Mouse (Mus musculus) kidney, postnatal 25 days (tissue): ENCODE data around the gene Homer2.
A peak's percentile ranks its signal among the peaks of the same experiment; 100 is the strongest.

Source experiments
- DNase-seq, 2 experiments: peaks; one replicate each; pipeline ENCODE4 v3.0.0; 2021; ENCODE audit warnings: mixed read lengths in 2 of 2

Homer2 gene

GRCm38 (mm10) chr7:81583512-81583911, 123.8 kb downstream of the Homer2 start:
- DNase-seq = no peak

GRCm38 (mm10) chr7:81579312-81579711, 128.0 kb downstream of the Homer2 start:
- DNase-seq = no peak

DNA sequence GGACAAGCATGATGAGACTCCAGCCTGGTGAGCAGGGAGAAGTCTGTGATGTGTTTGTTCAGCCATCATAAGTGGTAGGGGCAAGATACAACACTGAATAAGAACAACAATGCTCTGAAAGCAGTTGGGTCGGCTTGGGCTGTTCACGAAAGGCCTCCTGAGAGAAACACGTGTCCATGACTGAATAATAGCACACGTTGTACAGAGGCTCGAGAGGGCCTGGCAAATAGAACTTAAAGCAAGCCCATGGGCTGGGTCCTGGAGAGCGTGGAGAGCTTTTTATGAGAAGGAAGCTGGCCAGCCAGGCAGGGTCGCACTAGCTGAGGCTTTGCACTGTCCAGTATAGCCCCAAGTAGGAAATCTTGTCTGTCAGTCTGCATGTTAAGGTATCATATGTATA, 128.9 kb downstream of the Homer2 start:
- no peak for DNase-seq

DNA sequence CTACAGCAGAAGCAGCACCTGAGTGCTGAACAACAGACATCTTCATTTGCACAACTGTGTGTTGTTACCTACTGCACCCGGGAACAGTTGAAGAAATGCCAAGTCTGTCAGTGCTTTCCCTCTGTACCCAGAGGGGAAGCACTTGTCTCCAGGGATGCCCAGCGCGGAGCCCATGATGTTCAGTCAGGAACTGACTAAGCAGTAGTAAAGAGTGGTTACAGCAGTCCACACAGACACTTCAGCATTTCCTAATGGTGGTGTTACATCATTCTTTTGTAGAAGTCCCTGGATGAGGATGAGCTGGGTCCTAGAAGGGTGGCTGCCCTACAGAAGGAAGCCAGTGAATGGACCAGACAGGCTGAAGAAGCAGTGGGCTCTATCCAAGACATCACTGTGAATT, 129.5 kb downstream of the Homer2 start:
- DNase-seq = no peak

DNA sequence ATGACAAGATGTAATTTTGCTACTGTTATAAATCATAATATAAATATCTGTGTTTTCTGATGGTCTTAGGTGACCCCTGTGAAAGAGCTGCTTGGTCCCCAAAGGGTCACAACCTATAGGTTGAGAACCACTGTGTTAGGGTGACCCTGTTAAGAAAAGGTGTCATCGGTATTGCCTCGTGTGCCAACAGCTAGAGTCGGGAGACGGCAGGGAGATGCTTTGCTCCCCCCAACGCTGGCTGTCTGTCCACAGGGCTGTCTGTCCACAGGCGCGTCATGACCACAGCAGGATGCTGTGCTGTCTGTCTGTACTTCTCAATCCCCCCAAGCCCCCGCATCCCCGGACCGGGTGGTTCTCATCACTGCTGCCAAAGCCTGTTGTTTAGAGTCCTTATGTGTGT, 131.7 kb downstream of the Homer2 start:
- no peak for DNase-seq

GRCm38 (mm10) chr7:81573821-81574220, 133.5 kb downstream of the Homer2 start:
- no peak for DNase-seq

DNA sequence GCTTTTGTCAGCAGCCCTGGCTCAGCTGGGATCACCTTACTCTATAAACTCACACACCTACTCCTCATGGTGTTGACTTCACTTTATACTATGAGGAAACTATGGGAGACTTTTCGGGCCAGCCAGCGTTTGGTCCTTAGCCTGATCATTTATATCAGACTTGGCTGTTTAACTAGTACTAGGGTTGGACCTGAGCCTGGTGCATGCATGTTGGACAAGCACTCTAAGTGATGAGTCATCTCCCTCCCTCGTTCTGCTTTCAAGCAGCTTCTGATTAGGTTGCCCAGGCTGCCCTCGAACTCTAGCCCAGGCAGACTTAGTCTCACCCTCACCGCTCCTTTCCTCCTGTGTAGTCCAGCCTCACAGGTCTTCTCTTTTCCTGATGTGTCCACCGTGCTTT, 133.9 kb downstream of the Homer2 start:
- peak in 1 of 2 experiments; percentile 23 for DNase-seq

DNA sequence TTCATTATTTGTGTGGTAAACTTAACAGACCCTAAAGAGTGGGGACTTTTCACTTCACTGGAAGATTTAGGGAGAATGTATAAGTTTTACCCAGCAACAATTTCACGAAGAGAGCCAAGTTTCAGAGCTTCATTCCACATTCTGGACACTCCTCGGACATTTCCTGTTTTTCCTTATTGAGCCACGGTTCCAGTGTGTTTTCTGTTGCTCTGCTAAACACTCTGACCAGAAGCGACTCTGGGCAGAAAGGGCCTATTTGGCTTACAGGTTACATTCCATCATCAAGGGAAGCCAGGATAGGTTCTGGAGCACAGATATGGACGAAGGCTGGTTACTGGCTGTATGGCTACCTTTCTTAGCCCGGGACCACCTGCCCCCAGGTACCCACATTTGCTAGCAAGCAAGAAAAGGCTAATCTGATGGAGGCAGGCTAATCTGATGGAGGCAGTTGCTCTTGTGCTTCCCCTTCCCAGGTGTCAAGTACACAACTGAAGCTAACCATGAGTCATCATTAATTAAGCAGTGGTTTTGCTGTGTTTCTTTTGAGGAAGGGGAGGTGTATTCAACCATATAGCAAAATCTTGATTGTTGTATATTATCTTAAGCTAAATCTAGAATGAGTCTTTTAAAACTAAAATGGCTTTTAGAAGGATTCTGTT, 134.6 kb downstream of the Homer2 start:
- DNase-seq = no peak

DNA sequence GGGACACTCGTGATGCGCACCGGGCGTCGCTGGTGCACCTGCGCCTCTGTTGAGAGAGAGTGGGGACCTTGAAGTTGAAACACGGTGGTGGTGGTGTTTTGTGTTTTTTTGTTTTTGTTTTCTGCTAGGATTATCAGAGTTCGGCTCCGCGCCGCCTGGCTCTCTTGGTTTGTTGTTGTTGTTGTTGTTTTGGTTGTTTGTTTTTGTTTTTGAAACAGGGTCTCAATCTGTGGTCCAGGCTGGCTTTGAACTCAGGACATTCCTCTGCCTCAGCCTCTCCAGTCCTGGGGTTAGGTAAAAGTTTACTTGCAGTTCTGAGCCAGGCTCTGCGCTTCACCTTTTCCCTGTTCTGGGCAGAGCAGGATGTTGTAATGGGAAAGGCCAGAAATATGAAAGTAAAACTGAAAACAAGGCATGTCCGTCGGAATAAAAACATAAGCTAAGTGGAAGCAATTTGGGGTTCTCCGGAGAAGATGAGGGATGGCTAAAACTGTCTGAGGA, 135.3 kb downstream of the Homer2 start:
- DNase-seq = peak in 1 of 2 experiments; percentile 29

- DNase-seq = peak; percentile 95 to 97
Observed at GRCm38 (mm10) chr7:81571108-81571940, 136.0 kb downstream of the Homer2 start, which contains the start of gene Whamm. Gene Whamm, plus strand, starts transcription at chr7:81571266.

- no peak for DNase-seq
Observed at GRCm38 (mm10) chr7:81570752-81571107, 136.6 kb downstream of the Homer2 start.

- no peak for DNase-seq
Observed at GRCm38 (mm10) chr7:81570271-81570670, 137.1 kb downstream of the Homer2 start.

DNA sequence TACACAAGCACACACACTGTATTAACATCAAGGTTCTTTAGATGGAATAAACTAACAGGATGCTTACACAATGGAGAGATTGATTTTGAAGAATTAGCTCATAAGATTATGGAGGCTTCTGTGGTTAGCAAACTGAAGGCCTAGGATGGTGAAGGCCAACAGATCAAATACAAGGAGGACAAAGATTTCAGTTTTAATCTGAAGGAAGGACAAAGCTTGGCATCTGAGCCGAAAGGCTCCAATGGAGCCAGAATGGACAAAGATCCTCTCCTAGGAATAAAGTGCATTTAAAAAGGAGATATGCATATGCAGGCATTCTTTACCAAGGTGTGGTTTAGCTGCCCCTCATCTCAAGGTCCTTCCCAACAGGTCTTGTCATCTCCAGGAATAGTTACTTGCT, 137.5 kb downstream of the Homer2 start:
- no peak for DNase-seq

DNA sequence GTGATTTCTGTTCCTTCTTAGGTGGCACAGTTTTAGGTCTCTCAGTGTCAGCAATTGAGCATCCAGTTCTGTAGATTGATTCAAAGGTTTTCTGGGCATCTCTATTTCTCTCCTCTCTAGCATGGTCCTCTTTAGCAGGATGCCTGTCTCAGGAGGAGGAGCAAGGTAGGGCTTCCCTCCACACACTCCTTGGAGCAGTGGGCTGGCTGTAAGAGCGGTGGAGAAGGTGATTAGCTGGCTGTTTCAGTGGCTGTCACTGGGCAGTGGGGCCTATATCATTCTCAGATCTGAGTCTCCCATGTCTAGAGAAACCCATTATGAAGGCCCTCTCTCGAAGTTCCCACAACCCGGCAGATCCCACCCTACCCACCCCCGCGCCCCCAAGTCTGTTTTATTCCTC, 139.9 kb downstream of the Homer2 start:
- no peak for DNase-seq

DNA sequence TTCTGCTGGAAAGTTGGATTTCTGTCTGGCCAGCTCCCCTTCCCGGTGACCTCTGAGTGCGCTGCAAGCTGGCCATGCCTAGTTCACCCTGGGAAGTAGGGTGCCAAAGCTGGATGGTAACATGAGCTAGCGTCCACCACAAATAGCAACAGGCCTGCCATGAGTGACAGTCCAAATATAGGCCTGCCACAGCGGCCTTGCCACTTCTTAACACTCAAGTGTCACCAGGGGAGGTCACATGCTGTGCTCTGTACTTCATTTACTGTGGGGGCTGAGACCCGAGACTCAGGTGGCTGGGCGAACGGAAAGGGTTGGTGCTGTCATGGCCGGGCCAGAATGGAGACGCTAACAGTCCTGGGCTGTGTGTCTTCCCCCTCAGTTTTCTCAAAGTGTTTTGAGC, 140.4 kb downstream of the Homer2 start, which contains the start of gene Fsd2:
TSS of gene Fsd2 (minus strand) at position 53 of the 400 bp plus-strand sequence.
- DNase-seq = no peak

DNA sequence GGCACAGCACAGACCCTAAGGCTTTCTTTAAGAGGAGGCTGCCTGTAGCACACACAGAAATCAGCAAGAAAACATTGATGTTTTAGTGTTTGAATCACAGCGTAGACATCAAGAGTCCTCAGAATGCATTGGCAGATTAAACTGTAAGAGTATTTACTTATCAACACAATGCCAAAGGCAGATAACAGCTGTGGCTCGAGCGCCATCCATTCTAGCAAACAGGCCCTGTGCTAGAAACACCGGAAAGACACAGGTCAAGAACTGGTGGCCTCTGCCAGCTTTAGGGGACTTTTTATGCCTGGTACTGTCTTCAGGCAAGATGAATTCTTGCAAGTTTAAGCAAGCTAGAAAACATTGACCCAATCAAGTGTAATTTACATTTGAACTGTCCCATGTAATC, 141.0 kb downstream of the Homer2 start:
- no peak for DNase-seq

DNA sequence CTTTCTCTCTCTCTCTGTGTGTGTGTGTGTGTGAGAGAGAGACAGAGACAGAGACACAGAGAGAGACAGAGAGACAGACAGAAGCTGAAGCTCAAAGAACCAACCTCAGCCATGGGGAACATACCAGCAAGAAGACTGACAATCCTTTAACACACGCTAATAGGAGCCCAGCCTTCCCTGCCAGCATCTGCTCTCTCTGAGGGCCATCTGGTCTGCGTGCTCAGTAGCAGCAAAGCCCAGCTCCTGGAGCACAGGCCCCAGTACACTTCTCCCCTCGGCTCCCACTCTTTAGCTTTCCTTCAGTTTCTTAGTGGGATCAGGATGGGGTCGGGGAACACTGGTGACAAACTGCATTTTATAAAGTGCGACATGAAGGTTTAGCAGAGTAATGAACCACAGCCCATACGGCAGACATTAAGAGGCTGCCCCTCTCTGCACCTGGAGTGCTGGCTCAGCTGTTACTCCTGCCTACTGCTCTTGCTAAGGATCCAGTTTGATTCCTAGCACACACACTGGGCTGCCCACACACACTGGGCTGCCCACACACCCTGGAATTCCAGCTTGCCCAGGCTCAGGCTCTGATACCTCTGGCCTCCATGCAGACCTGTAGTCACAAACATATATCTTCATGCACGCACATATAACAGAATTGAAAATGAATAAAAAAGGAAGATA, 141.8 kb downstream of the Homer2 start:
- DNase-seq = no peak

- DNase-seq = no peak
Observed at GRCm38 (mm10) chr7:81564766-81565165, 142.6 kb downstream of the Homer2 start.

GRCm38 (mm10) chr7:81563506-81564015, 143.8 kb downstream of the Homer2 start:
- no peak for DNase-seq

GRCm38 (mm10) chr7:81561211-81561610, 146.1 kb downstream of the Homer2 start:
- no peak for DNase-seq

- no peak for DNase-seq
Observed at GRCm38 (mm10) chr7:81560101-81561049, 147.0 kb downstream of the Homer2 start.
